Mouse (Mus musculus) heart, adult 18-20 months (tissue): ENCODE data around the gene Atp10a. TPM values are rescaled to one million over a fixed set of nuclear protein-coding genes. Genes with fewer than 3 reads are reported as not detected.

Experiments used
- DNase-seq, 2 experiments: peaks; one replicate each; pipeline ENCODE4 v3.0.0; 2021 to 2022; ENCODE audit warnings: mixed read lengths in 1 of 2
- total RNA-seq, 2 experiments: library from RNA; stranded (reverse); gene quantifications; 2 replicates each; pipeline ENCODE4 v1.2.3; 2021

The Atp10a gene
- total RNA-seq, 2 experiments from 2014 or later: 1.3 to 2.1 TPM

GRCm38 (mm10) chr7:58690069-58690923 lies 34.3 kb downstream of the Atp10a start:
- no peak for DNase-seq

GRCm38 (mm10) chr7:58690997-58691596 lies 35.1 kb downstream of the Atp10a start:
- DNase-seq: no peak

DNA sequence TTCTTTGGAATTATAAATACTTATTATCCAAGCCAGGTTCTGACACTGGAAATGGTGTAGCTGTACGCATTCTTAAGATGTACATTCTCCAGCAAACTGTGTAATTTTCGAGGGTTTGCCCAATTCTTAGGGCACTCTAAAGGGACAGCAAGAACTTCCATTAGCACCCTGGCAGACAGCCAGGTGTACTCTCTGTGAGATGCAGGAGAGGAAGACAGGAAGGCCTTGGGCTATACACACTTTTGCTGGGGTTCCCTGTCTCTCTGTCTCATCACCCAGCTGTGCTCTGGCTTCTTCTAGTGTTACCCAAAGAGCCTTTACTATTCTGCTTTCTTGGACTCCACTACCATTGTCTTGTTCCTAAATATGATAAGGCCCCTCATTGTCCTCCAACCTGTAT lies 36.7 kb downstream of the Atp10a start:
- no peak for DNase-seq

GRCm38 (mm10) chr7:58693342-58693741 lies 37.4 kb downstream of the Atp10a start:
- no peak for DNase-seq

GRCm38 (mm10) chr7:58695661-58696060 lies 39.7 kb downstream of the Atp10a start:
- DNase-seq: no peak

- DNase-seq: no peak
Measured at GRCm38 (mm10) chr7:58697092-58697491, 41.1 kb downstream of the Atp10a start.

- no peak for DNase-seq
Measured at GRCm38 (mm10) chr7:58698738-58699442, 42.9 kb downstream of the Atp10a start.

GRCm38 (mm10) chr7:58701311-58701710 lies 45.3 kb downstream of the Atp10a start:
- no peak for DNase-seq

- no peak for DNase-seq
Measured at GRCm38 (mm10) chr7:58705158-58705557, 49.2 kb downstream of the Atp10a start.

DNA sequence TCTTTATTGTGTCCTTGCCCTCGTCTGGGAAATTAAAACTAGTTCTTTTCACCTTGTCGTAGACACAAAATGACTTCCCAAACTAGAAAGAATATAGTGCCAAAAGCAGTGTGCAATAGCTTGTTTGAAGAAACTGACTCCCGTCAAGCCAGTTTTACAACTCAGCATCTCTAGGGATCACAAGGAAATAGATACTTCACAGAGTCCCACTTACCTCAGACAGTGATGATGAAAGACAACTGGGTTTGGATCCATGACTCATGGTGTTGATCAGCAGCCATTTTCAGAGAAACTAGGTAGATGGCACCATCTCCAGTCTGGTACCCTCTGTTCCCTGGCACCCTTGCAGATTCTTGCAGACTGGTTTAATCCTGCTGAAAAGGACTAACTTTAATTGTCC lies 53.3 kb downstream of the Atp10a start:
- DNase-seq: no peak

GRCm38 (mm10) chr7:58710312-58710711 lies 54.3 kb downstream of the Atp10a start:
- no peak for DNase-seq

DNA sequence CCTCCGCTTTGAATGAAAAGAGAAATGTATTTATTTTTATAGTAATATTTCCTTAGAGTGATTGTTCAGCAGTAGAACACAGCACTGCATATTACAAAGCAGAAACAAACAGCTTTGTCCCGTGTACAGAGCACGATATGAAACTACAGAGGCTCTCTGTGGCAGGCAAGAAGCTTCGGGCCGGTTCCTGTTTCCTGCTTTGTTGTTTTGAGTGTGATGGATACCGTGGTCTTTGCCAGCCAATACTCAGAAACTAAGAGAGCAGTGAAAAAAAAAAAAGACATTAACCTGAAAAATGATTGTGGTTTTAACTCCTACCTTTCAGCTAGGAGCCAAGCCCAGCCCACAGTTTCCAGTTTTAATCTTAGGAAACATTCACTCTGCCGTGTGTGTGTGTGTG lies 55.8 kb downstream of the Atp10a start:
- DNase-seq: no peak

- no peak for DNase-seq
Measured at GRCm38 (mm10) chr7:58715576-58716144, 59.7 kb downstream of the Atp10a start.

GRCm38 (mm10) chr7:58716626-58717025 lies 60.7 kb downstream of the Atp10a start:
- DNase-seq: no peak

DNA sequence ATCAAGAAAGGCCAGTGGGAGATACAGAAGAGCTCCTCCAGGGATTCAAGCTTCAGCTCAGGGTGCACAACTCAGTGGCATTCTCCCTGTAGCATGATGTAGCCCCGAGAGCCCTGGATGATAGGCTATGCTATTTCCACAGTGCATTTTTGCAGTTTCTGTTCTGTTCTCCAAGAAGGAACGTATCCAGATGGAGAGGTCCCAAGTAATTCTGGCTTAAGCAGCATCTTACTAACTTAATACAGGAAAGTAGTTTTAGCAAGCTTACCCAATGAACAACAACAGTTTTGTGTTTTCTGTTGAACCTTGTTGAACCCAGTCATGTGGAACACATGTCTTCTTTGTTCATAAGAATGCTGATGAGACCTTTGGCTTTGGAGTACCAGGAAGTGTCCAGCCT lies 62.6 kb downstream of the Atp10a start:
- peak; percentile 31 to 38 for DNase-seq

DNA sequence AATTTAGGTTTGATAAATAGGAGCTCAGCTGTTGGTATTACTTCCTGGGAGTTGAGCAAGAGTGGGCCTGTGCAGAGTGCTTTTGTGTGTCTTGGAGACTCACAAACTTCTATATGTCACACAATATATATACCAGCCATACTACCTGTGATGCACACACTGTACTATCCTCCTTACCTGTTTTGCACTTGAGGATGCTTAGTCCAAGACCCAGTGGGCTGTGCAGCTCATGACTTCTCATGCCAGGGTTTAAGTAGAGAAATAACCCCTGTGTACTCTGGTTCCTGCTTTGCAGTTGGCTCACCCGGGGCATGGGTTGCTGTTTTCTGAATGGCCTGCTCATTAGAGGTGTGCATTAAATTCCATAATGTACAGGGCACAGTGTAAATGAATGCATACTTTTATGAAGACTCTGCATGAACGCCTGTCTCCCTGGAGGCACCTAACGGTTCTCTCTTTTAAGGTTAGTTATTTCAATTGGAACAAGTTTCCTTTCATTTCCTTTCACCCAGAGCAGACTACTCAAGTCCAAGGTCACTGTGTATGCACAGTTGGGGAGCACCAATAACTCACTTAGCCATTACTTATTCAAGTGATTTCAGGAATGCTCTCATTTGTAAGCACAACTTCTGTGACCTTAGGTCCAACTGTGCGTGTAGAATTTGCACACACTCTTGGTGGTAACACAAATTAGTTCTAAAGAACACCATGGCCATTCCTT lies 63.4 kb downstream of the Atp10a start:
- DNase-seq: no peak

- no peak for DNase-seq
Measured at GRCm38 (mm10) chr7:58722250-58722649, 66.3 kb downstream of the Atp10a start.

GRCm38 (mm10) chr7:58730201-58730600 lies 74.2 kb downstream of the Atp10a start:
- peak in 1 of 2 experiments; percentile 19 for DNase-seq

DNA sequence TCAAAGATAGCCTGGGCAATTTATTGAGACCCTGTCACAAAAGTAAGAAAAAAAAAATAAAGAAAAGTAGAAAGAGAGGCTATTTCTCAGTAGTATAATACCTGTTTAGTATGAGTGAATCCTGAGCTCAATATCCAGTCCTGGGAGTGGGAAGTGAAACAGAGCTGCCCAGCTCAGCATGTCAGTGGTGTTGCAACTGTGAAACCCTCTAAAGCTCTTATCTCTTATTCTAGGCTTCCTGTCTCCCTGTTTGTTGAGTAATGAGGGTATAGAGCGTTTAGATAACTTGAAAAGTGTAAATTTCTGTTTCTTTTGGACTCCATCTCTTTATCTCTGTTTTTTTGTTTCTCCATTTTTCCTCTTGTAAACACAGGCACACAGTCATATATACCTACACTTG lies 74.9 kb downstream of the Atp10a start:
- no peak for DNase-seq

DNA sequence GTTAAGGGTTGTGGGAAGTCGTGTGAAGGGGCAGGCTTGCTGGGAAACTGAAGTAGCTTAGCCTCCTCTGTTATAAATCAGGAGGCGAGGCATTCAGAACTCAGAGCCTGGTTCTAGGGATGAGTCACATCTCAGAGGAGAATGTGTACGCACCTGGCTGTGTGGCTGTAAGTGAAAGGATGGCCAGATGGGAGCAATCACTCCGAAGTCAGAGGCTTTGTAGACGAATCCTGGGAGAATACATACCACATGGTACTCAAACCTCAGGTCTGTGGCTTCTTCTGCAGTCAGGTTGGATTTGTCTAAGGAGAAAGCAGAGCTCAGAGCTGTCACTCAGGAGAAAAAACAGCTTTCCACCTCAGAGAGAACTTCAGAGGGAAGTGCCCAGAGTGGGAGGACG lies 76.4 kb downstream of the Atp10a start:
- DNase-seq: no peak

GRCm38 (mm10) chr7:58733490-58733901 lies 77.5 kb downstream of the Atp10a start:
- peak in 1 of 2 experiments; percentile 31 for DNase-seq
